Mouse (Mus musculus) kidney, adult 9 months (tissue): Measurements from ENCODE around the gene Unkl.
A peak's percentile ranks its signal among the peaks of the same experiment; 100 is the strongest.

Source experiments
- DNase-seq: peaks from one replicate; pipeline ENCODE4 v3.0.0; 2022

Unkl gene

GRCm38 (mm10) chr17:25257804-25258261 is 69.6 kb downstream of the Unkl start:
- no peak for DNase-seq

- peak; percentile 42 for DNase-seq
Observed at GRCm38 (mm10) chr17:25264453-25264852, 76.3 kb downstream of the Unkl start.

- DNase-seq, result no peak
Observed at GRCm38 (mm10) chr17:25270795-25271335, 82.7 kb downstream of the Unkl start.

- peak; percentile 42 for DNase-seq
Observed at GRCm38 (mm10) chr17:25272326-25272725, 84.1 kb downstream of the Unkl start.

GRCm38 (mm10) chr17:25272951-25273705 is 84.9 kb downstream of the Unkl start:
- peak; percentile 58 for DNase-seq

GRCm38 (mm10) chr17:25273706-25274501 is 85.7 kb downstream of the Unkl start:
- DNase-seq, result peak; percentile 99

- DNase-seq, result no peak
Observed at GRCm38 (mm10) chr17:25274571-25275346, 86.6 kb downstream of the Unkl start, which contains the start of gene Ube2i. Gene Ube2i, minus strand, starts transcription at chr17:25274622.

GRCm38 (mm10) chr17:25275833-25276232 is 87.6 kb downstream of the Unkl start:
- DNase-seq, result no peak

GRCm38 (mm10) chr17:25282133-25282532 is 93.9 kb downstream of the Unkl start:
- peak; percentile 90 for DNase-seq
